Mouse (Mus musculus): Measurements from ENCODE around the gene Zfp287.

GRCm38 (mm10) chr11:62660885-62661284 is 70.8 kb downstream of the Zfp287 start:
- no peak for TF ChIP-seq CTCF (IDR thresholded peaks at IDR 0.05)
- TF ChIP-seq EP300 (IDR thresholded peaks at IDR 0.05), result peak; percentile 39; the same call in 1 of the 2 replicates
